Mouse (Mus musculus) adrenal gland, adult 18-20 months (tissue): Measurements from ENCODE around the gene Setx. TPM values are rescaled to one million over a fixed set of nuclear protein-coding genes. Genes with fewer than 3 reads are reported as not detected.

Source experiments
- DNase-seq, 2 experiments: peaks; one replicate each; pipeline ENCODE4 v3.0.0; 2021 to 2022; ENCODE audit warnings: low spot score in 2 of 2
- total RNA-seq, 2 experiments: library from RNA; stranded (reverse); gene quantifications; 1 replicate in 1 of 2; 2 replicates in 1 of 2; pipeline ENCODE4 v1.2.3; 2021

Gene Setx
- total RNA-seq, 2 experiments from 2014 or later = 21.9 to 29.2 TPM

DNA sequence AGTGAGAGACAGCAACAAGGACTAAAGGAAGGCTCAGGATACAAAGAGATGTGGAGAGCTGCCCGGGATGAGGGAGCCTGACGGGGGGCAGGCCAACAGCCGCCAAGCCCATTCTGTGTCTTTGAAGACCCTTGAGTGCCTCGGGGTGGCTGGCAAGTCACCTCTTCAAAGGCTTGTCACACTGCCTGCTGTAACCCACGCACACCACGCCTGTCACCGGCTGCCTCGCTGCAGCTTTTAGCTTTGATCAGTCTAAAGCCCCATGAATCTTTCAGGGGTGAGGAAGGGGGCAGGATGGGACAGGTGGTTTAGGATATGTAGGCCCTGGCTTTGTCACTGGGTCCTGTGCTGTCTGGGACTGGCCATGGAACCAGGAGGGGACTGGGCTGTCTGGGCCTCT is 82.2 kb downstream of the Setx start:
- DNase-seq = no peak

DNA sequence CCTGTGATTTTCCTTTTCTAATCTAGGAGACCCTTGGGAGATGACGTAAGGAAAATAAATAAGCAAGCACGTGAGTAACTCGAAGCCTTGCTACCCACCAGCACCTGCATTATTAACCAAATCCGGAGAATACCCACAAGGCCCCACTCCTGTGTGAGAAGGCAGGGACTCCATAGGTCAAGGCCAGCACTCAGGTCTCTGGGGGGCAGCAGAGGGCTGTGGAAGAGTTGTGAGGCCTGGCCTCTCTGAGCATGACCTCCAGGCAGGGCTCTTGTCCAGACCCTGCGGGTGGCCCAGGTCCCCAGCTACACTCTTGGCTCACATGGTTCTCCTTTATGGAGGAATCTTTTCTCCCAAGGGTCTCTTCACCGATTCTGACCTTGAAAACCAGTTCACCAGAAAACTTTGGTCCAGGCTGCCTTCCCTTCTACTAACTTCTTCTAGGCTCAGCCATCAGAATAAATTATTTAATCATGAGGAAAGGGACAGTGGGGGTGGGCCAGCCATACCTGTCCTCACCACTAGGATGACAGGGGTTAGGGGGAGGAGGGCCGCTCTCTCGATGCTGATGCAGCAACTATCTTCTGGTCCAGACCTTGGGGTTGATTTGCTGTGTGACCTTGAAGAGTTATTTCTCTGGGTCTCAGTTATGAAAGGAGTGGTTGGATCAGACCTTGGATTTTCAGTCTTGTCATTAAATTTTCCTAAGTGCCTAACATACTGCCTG is 92.5 kb downstream of the Setx start:
- DNase-seq = peak in 1 of 2 experiments; percentile 55

DNA sequence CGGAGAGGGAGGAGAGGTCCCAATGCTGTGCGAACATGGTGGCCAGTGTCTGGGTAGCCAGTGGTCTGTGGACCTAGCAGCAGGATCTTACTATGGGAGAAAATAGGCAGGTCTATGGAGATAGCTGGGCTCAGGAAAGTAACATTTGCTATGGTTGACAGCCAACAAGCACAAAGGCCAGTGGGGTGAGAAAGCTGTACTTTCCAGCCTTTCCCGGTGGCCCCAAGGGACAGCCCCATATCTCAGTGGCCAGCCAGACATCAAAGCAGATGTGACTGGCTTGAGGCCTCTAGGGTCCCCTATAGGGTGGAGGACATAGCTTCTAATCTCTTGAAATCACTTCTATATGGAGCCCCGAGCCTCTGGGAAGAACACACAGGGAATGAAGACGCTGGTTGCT is 93.1 kb downstream of the Setx start:
- no peak for DNase-seq

- peak; percentile 49 to 60 for DNase-seq
These were observed 93.9 kb downstream of the Setx start for GRCm38 (mm10) chr2:29217897-29218296.

- DNase-seq = no peak
These were observed 94.8 kb downstream of the Setx start for GRCm38 (mm10) chr2:29218831-29219230.

DNA sequence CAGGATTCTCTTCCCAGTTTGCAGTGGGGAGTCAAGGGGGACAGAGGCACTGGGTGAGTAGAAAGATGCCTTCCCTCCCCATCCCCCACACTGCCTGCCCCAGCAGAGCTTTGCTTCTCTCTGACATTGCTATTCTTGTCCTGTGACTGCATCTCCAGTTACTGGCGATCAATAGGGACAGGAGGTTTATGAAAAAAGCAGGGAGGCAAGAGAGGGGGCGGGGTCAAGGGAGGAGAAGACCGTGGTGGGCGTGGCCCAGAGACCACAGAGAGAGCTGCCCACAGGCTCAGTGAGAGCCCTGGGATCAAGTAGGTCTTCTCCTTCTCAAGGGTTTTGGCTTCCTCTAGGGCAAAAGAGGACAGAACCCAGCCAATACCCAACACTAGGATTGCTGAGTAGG is 98.3 kb downstream of the Setx start:
- no peak for DNase-seq

DNA sequence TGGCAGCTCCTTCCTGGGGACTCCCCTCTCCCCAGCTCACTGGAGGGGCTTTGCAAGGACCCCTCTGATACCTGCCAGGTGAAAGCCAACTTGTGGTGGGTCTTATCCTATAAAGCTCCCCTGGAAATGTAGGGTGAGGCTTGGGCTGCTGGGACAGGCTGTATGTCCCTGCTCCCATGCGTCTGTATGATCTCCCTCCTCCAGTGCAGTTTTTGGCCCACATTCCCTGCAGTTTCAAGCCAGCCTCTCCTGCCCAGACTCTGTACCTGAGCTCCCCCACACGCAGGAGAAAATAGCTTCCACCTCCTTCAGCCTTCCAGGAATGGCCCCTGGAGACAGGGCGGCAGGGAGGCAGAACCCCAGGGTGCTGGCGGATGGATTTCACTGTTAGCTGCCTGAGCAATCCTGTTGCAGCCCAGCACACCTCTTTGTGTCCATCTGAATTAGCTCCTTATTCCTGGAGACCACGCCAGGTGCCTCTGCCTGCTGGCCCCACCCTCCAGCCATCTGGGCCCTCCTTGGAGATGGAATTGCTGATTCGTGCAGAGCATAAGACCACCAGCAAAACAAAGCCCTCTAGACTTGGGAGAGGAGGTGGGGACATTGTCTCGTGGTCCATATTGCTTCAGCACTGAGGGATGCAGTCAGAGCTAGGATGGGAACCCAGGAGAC is 99.7 kb downstream of the Setx start:
- no peak for DNase-seq

DNA sequence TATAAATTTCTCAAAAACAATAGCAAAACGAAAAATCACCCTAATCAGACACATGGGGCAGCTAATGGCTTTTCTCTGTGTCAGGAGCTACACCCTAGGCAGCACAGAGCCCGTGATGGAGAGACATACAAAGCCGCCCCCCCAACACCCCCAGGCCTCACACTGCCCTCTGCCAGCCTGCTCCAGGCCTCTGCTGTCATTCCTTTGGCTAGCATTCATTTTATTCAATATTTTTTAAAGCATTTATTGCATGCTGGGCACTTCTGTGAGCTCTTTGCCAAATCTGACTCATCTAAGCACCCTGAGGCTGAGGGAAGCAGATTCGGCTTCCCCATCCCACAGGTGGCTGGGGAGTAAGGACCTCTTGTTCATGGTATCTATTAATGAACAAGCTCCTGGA is 102.7 kb downstream of the Setx start:
- DNase-seq = no peak

DNA sequence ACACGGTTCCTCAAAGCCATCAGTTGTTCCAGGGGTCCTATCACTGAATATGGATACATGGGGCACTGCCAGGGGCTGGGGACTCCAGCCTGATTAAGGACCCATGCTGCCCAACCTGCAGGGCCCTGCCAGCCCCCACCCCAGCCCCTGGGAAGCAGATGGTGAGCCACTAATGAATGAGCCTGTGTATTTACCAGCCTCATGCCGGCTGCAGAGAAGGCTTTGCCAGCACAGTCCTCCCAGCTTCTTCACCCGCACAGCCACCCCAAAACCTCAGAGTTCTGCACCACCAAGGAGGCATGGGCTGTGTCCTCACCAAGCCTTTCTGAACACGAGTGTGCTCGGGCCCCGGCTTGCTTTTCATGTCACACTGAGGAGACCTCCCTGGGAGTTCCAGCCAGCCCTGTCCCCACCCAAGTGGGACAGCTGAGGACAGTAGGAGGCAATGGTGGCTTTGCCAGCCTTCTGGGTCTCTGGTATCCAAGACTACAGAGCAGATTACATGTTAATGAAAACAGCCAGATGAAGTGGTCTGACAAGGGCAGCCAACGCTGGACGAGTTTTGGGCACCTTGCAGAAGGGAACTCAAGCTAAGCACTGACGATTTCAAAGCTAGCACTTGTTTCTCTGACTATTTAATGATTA is 106.3 kb downstream of the Setx start:
- no peak for DNase-seq

Other genes with a start within 250 kb of the Setx start
- gene Barhl1, start 207.5 kb upstream of the Setx start, total RNA-seq = not detected
- gene Cfap77, start 69.1 kb upstream of the Setx start, total RNA-seq = under 1 TPM; 0.16 to 0.30 TPM
- gene Ttf1, start 63.9 kb upstream of the Setx start, total RNA-seq = 10 to 100 TPM; 12.6 to 14.8 TPM
- 10 to 100 TPM; 35.6 to 63.7 TPM for gene Ntng2, start 128.8 kb downstream of the Setx start, total RNA-seq
- gene Med27, start 222.6 kb downstream of the Setx start, total RNA-seq = 10 to 100 TPM; 26.5 to 28.2 TPM